Mouse (Mus musculus): ENCODE results near the gene Cfap44. TPM values are rescaled to one million over a fixed set of nuclear protein-coding genes. Genes with fewer than 3 reads are reported as not detected.

The Cfap44 gene
- polyA plus RNA-seq, 1 experiment from 2014 or later = 2.4 TPM

DNA sequence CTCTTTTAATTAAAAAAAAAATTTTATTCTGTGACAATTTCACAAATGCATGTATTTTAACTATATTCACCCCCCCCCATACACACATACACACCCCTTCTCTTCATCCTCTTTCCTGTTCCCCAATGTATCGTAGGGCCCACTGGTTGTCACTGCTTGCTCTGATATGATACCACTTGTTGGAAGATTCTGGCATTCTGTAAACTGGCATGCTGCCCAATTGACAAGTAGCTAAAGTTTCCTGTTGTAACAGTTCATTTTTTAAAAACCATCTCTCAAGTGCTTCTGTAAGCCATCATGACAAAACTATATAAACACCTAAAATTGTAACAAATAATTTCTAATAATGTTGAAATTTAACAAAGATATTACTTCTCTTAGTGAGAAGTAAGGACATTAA, 10.3 kb upstream of the Cfap44 start:
- Histone ChIP-seq H3K9me3 (no peaks in the 10 kb centered on the region), H3K27ac (no peak overlapping the region), H3K4me3 (replicated peaks) (no peak overlapping the region), H3K27me3 (no peaks in the 10 kb centered on the region), H3K36me3 (replicated peaks) (peaks cover 23% of the 10 kb centered on the region), H3K4me1 (peaks cover 13% of the 10 kb centered on the region), H3K9ac (no peak overlapping the region), H3K4me2 (no peak overlapping the region)
- no peak for ATAC-seq (ENCODE audit: low FRiP score)
- 73% methylated on average over 1 of the region's 1 CpGs for WGBS

GRCm38 (mm10) chr16:44391877-44392548, 2.6 kb upstream of the Cfap44 start:
- peaks cover 16% of the 10 kb centered on the region for H3K36me3 ChIP-seq (replicated peaks)
- WGBS = 41% methylated on average over 9 of the region's 9 CpGs
- no peak overlapping the region for H3K27ac ChIP-seq

GRCm38 (mm10) chr16:44404933-44405332, 10.3 kb downstream of the Cfap44 start:
- ATAC-seq (ENCODE audit: low FRiP score) = no peak
- Histone ChIP-seq H3K4me1 (no peaks in the 10 kb centered on the region), H3K9ac (no peak overlapping the region), H3K36me3 (replicated peaks) (no peaks in the 10 kb centered on the region), H3K27ac (no peak overlapping the region), H3K9me3 (no peaks in the 10 kb centered on the region), H3K4me3 (replicated peaks) (no peak overlapping the region), H3K4me2 (no peak overlapping the region), H3K27me3 (no peaks in the 10 kb centered on the region)
- 94% methylated on average over 5 of the region's 5 CpGs for WGBS

More at GRCm38 (mm10) chr16:44391877-44392548, 2.6 kb upstream of the Cfap44 start:
- no peaks in the 10 kb centered on the region for H3K27me3 ChIP-seq
- no peak overlapping the region for H3K4me2 ChIP-seq
- no peaks in the 10 kb centered on the region for H3K9me3 ChIP-seq
- ATAC-seq (ENCODE audit: low FRiP score) = no peak
- no peak overlapping the region for H3K9ac ChIP-seq
- peaks cover 14% of the 10 kb centered on the region for H3K4me1 ChIP-seq
- no peak overlapping the region for H3K4me3 ChIP-seq (replicated peaks)

GRCm38 (mm10) chr16:44407211-44407610, 12.6 kb downstream of the Cfap44 start:
- 89% methylated on average over 5 of the region's 5 CpGs for WGBS
- Histone ChIP-seq H3K9me3 (no peaks in the 10 kb centered on the region), H3K27me3 (no peaks in the 10 kb centered on the region), H3K27ac (no peak overlapping the region), H3K36me3 (replicated peaks) (no peaks in the 10 kb centered on the region), H3K4me1 (no peaks in the 10 kb centered on the region), H3K4me3 (replicated peaks) (no peak overlapping the region), H3K9ac (no peak overlapping the region), H3K4me2 (no peak overlapping the region)
- ATAC-seq (ENCODE audit: low FRiP score) = no peak

DNA sequence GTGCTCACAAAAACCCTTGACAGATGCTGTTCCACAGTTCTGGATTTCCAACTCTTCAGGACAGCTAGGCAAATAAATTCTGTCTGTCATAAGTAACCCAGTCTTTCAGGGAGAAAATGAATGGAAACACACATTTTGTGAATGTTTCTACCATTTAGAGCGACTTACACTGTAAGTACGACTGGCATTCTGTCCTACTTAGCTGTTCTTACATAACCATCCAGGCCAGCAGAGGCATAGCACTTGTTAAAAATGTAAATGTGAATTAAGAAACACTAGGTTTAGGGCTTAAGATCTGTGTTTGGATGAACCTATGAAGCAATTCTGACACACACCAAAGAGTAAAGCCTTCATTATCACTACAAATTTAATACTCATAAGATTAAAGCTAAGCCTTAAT, 13.7 kb downstream of the Cfap44 start:
- no peak overlapping the region for H3K27ac ChIP-seq
- no peaks in the 10 kb centered on the region for H3K27me3 ChIP-seq
- no peaks in the 10 kb centered on the region for H3K36me3 ChIP-seq (replicated peaks)
- no peak overlapping the region for H3K4me2 ChIP-seq
- H3K9ac ChIP-seq = no peak overlapping the region
- no peak overlapping the region for H3K4me3 ChIP-seq (replicated peaks)
- no peaks in the 10 kb centered on the region for H3K9me3 ChIP-seq
- H3K4me1 ChIP-seq = no peaks in the 10 kb centered on the region
- no peak for ATAC-seq (ENCODE audit: low FRiP score)
- 100% methylated on average over 2 of the region's 2 CpGs for WGBS

- Histone ChIP-seq H3K4me1 (no peaks in the 10 kb centered on the region), H3K4me3 (replicated peaks) (no peak overlapping the region), H3K9me3 (no peaks in the 10 kb centered on the region), H3K27ac (no peak overlapping the region), H3K27me3 (no peaks in the 10 kb centered on the region), H3K4me2 (no peak overlapping the region), H3K36me3 (replicated peaks) (no peaks in the 10 kb centered on the region), H3K9ac (no peak overlapping the region)
- ATAC-seq (ENCODE audit: low FRiP score) = no peak
- WGBS = 70% methylated on average over 6 of the region's 6 CpGs
Observed at GRCm38 (mm10) chr16:44410176-44410575, 15.6 kb downstream of the Cfap44 start.

- Histone ChIP-seq H3K4me3 (replicated peaks) (no peak overlapping the region), H3K9ac (no peak overlapping the region), H3K4me2 (no peak overlapping the region), H3K36me3 (replicated peaks) (no peaks in the 10 kb centered on the region), H3K9me3 (no peaks in the 10 kb centered on the region), H3K27me3 (0 out of 2 replicates have a peak, but pooled peaks cover 4% of the 10 kb centered on the region), H3K4me1 (no peaks in the 10 kb centered on the region), H3K27ac (no peak overlapping the region)
- ATAC-seq (ENCODE audit: low FRiP score) = no peak
- WGBS = 76% methylated on average over 8 of the region's 8 CpGs
Observed at GRCm38 (mm10) chr16:44417596-44417995, 23.0 kb downstream of the Cfap44 start.

- Histone ChIP-seq H3K9ac (no peak overlapping the region), H3K4me2 (no peak overlapping the region), H3K4me3 (replicated peaks) (no peak overlapping the region), H3K4me1 (no peaks in the 10 kb centered on the region), H3K27me3 (0 out of 2 replicates have a peak, but pooled peaks cover 4% of the 10 kb centered on the region), H3K36me3 (replicated peaks) (no peaks in the 10 kb centered on the region), H3K9me3 (no peaks in the 10 kb centered on the region), H3K27ac (no peak overlapping the region)
- WGBS = 87% methylated on average over 8 of the region's 8 CpGs
- no peak for ATAC-seq (ENCODE audit: low FRiP score)
Observed at GRCm38 (mm10) chr16:44421735-44422134, 27.1 kb downstream of the Cfap44 start.

- Histone ChIP-seq H3K9ac (no peak overlapping the region), H3K4me1 (no peaks in the 10 kb centered on the region), H3K4me3 (replicated peaks) (no peak overlapping the region), H3K27me3 (0 out of 2 replicates have a peak, but pooled peaks cover 2% of the 10 kb centered on the region), H3K9me3 (no peaks in the 10 kb centered on the region), H3K4me2 (no peak overlapping the region), H3K36me3 (replicated peaks) (no peaks in the 10 kb centered on the region), H3K27ac (no peak overlapping the region)
- 51% methylated on average over 3 of the region's 3 CpGs for WGBS
- no peak for ATAC-seq (ENCODE audit: low FRiP score)
Observed at GRCm38 (mm10) chr16:44423499-44423898, 28.9 kb downstream of the Cfap44 start.

- Histone ChIP-seq H3K9me3 (no peaks in the 10 kb centered on the region), H3K4me1 (peaks cover 10% of the 10 kb centered on the region; the same call in 1 of the 2 replicates), H3K36me3 (replicated peaks) (no peaks in the 10 kb centered on the region), H3K4me3 (replicated peaks) (no peak overlapping the region), H3K27ac (no peak overlapping the region), H3K9ac (no peak overlapping the region), H3K27me3 (no peaks in the 10 kb centered on the region), H3K4me2 (no peak overlapping the region)
- WGBS = 88% methylated on average over 5 of the region's 5 CpGs
- ATAC-seq (ENCODE audit: low FRiP score) = no peak
Observed at GRCm38 (mm10) chr16:44428456-44428855, 33.9 kb downstream of the Cfap44 start.

GRCm38 (mm10) chr16:44430021-44430420, 35.4 kb downstream of the Cfap44 start:
- 45% methylated on average over 7 of the region's 7 CpGs for WGBS
- H3K4me2 ChIP-seq = no peak overlapping the region

GRCm38 (mm10) chr16:44434931-44435330, 40.3 kb downstream of the Cfap44 start:
- H3K27ac ChIP-seq = no peak overlapping the region
- no peak overlapping the region for H3K9ac ChIP-seq
- no peak for ATAC-seq (ENCODE audit: low FRiP score)
- no peak overlapping the region for H3K4me2 ChIP-seq
- no peaks in the 10 kb centered on the region for H3K27me3 ChIP-seq
- H3K4me3 ChIP-seq (replicated peaks) = no peak overlapping the region
- H3K9me3 ChIP-seq = no peaks in the 10 kb centered on the region
- 81% methylated on average over 7 of the region's 7 CpGs for WGBS
- no peaks in the 10 kb centered on the region for H3K36me3 ChIP-seq (replicated peaks)
- peaks cover 7% of the 10 kb centered on the region; the same call in 1 of the 2 replicates for H3K4me1 ChIP-seq

More at GRCm38 (mm10) chr16:44430021-44430420, 35.4 kb downstream of the Cfap44 start:
- peaks cover 10% of the 10 kb centered on the region; the same call in 1 of the 2 replicates for H3K4me1 ChIP-seq
- no peak overlapping the region for H3K27ac ChIP-seq
- H3K9ac ChIP-seq = no peak overlapping the region
- peak; percentile 53; the same call in 1 of the 2 replicates for ATAC-seq (ENCODE audit: low FRiP score)
- no peaks in the 10 kb centered on the region for H3K9me3 ChIP-seq
- no peaks in the 10 kb centered on the region for H3K36me3 ChIP-seq (replicated peaks)
- no peak overlapping the region for H3K4me3 ChIP-seq (replicated peaks)
- H3K27me3 ChIP-seq = no peaks in the 10 kb centered on the region

GRCm38 (mm10) chr16:44435481-44435880, 40.9 kb downstream of the Cfap44 start:
- Histone ChIP-seq H3K4me3 (replicated peaks) (no peak overlapping the region), H3K9ac (no peak overlapping the region), H3K4me2 (no peak overlapping the region), H3K9me3 (no peaks in the 10 kb centered on the region), H3K27me3 (no peaks in the 10 kb centered on the region), H3K36me3 (replicated peaks) (no peaks in the 10 kb centered on the region), H3K4me1 (0 out of 2 replicates have a peak, but pooled peaks cover 1% of the 10 kb centered on the region), H3K27ac (no peak overlapping the region)
- ATAC-seq (ENCODE audit: low FRiP score) = no peak
- 75% methylated on average over 4 of the region's 4 CpGs for WGBS

All from forebrain, embryonic 12.5 days (tissue).